In the genomic region with DNA sequence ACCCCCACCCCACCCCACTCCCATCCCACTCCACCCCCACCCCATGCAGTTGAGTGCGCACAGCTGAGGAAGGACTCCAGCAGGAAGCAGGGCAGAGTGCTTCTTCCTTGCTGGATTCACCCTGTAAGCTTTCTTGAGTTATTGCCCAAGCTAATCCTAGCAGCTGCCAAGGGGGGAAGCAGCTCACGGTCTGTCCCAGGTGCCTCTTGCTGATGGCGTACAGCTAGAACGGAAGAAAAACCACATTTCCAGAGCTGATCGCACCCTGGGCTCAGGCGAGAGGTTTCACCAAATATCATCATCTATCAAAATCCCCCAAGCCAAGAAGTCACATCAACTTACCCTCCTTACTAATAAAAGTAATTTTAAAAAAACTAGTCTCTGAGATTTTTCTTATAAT, we compare ENCODE assay signal across 10 mouse cellular contexts.
DNase-seq lines count a peak whose midpoint lies in the region; ATAC-seq and TF ChIP-seq lines count a peak whose summit lies in the region.
"Had no signal": no experiment of that assay in that cellular context is flagged by ENCODE, and none has a peak within 500 bp of the region (broad histone marks: within the 10 kb centered on the region; RNA-seq: fewer than 3 reads in every experiment).

No protein-coding gene starts in this region.

- no peak overlapping the region for H3K4me3 ChIP-seq in intestine, embryonic 14.5 days (ENCODE audit: low read depth, low read length)
- no peak overlapping the region for H3K4me3 ChIP-seq in intestine, embryonic 15.5 days (replicated peaks)
- no peak overlapping the region for H3K4me3 ChIP-seq in layer of hippocampus, adult 2 months
- H3K4me3 ChIP-seq: embryonic facial prominence, embryonic 12.5 days; hindbrain, embryonic 15.5 days had no signal

- H3K9ac ChIP-seq in intestine, embryonic 14.5 days (ENCODE audit: low read length), result no peak overlapping the region
- no peak overlapping the region for H3K9ac ChIP-seq in intestine, embryonic 15.5 days
- H3K9ac ChIP-seq: embryonic facial prominence, embryonic 12.5 days; hindbrain, embryonic 15.5 days had no signal

- H3K27me3 ChIP-seq in intestine, embryonic 14.5 days (replicated peaks; ENCODE audit: control insufficient read depth, insufficient read depth, low read length), result no peaks in the 10 kb centered on the region
- H3K27me3 ChIP-seq in intestine, embryonic 15.5 days (replicated peaks), result no peaks in the 10 kb centered on the region
- H3K27me3 ChIP-seq: embryonic facial prominence, embryonic 12.5 days; hindbrain, embryonic 15.5 days had no signal

- no peak overlapping the region for H3K4me2 ChIP-seq in intestine, embryonic 14.5 days (ENCODE audit: low read length)
- no peak overlapping the region for H3K4me2 ChIP-seq in intestine, embryonic 15.5 days (replicated peaks)
- H3K4me2 ChIP-seq: embryonic facial prominence, embryonic 12.5 days; hindbrain, embryonic 15.5 days had no signal

- no peak overlapping the region for H3K27ac ChIP-seq in intestine, embryonic 14.5 days (ENCODE audit: low read depth)
- no peak overlapping the region for H3K27ac ChIP-seq in intestine, embryonic 15.5 days
- H3K27ac ChIP-seq in layer of hippocampus, adult 2 months, result no peak overlapping the region
- H3K27ac ChIP-seq: embryonic facial prominence, embryonic 12.5 days; hindbrain, embryonic 15.5 days had no signal

- peak; percentile 24 to 28 for DNase-seq in cerebellum, postnatal 14 days
- DNase-seq in cerebellum, adult 11 months, result no peak
- DNase-seq in intestine, embryonic 14.5 days (ENCODE audit: low spot score), result no peak
- peak; percentile 54 for DNase-seq in CD4-positive helper T cell, adult 2 months (ENCODE audit: low read depth, low spot score)
- DNase-seq in layer of hippocampus, adult 2 months (ENCODE audit: low spot score in 2 of 2), result no peak
- no peak for DNase-seq in testis, postnatal 10 days (ENCODE audit: low spot score)

- 0 out of 2 replicates have a peak, but pooled peaks have one; percentile 20 for ATAC-seq in intestine, embryonic 14.5 days (replicated peaks; ENCODE audit: low FRiP score, low TSS enrichment, low read depth)
- no peak for ATAC-seq in intestine, embryonic 15.5 days
- ATAC-seq in megakaryocyte, adult 5-6 weeks (ENCODE audit: poor library complexity, severe bottlenecking), result peak; percentile 13; the same call in 1 of the 2 replicates

- H3K36me3 ChIP-seq in intestine, embryonic 14.5 days (ENCODE audit: control insufficient read depth, insufficient read depth, low read length), result no peaks in the 10 kb centered on the region
- H3K36me3 ChIP-seq in intestine, embryonic 15.5 days, result no peaks in the 10 kb centered on the region
- H3K36me3 ChIP-seq: hindbrain, embryonic 15.5 days had no signal

- TF ChIP-seq CTCF in layer of hippocampus, adult 2 months (conservative IDR thresholded peaks at IDR 0.05), result no peak

- H3K9me3 ChIP-seq in intestine, embryonic 14.5 days (ENCODE audit: control insufficient read depth, low read length), result no peaks in the 10 kb centered on the region
- H3K9me3 ChIP-seq in intestine, embryonic 15.5 days, result no peaks in the 10 kb centered on the region
- H3K9me3 ChIP-seq: embryonic facial prominence, embryonic 12.5 days; hindbrain, embryonic 15.5 days had no signal

- 26% methylated on average over 6 of the region's 6 CpGs for WGBS in intestine, embryonic 14.5 days
- 38% methylated on average over 6 of the region's 6 CpGs for WGBS in intestine, embryonic 15.5 days

- H3K4me1 ChIP-seq in intestine, embryonic 14.5 days (replicated peaks; ENCODE audit: control insufficient read depth, insufficient read depth, low read length), result peaks cover 25% of the 10 kb centered on the region
- peaks cover 16% of the 10 kb centered on the region; the same call in 1 of the 2 replicates for H3K4me1 ChIP-seq in intestine, embryonic 15.5 days (replicated peaks)

Comparison
In these comparisons a context has a peak if more than half of its experiments do, and no peak if none do; other contexts are left out.
1. DNase-seq: peak in cerebellum, postnatal 14 days (2 of 2) and CD4-positive helper T cell, adult 2 months (single experiment); none in cerebellum, adult 11 months (single experiment), intestine, embryonic 14.5 days (single experiment), layer of hippocampus, adult 2 months (0 of 2) and testis, postnatal 10 days (single experiment).